Mouse (Mus musculus): ENCODE results near the gene Ank.

GRCm38 (mm10) chr15:27480333-27481015, 14.0 kb downstream of the Ank start:
- no peak for TF ChIP-seq ZKSCAN1 (IDR thresholded peaks at IDR 0.05; ENCODE audit: low read depth, low read length)
- no peak for TF ChIP-seq POLR2A (IDR thresholded peaks at IDR 0.05; ENCODE audit: control insufficient read depth in 1 of 2, insufficient read depth in 1 of 2, low read depth in 1 of 2, low read length in 2 of 2, poor library complexity in 1 of 2)
- TF ChIP-seq USF1 (IDR thresholded peaks at IDR 0.05; ENCODE audit: low read depth, low read length): no peak
- TF ChIP-seq MAFK (IDR thresholded peaks at IDR 0.05; ENCODE audit: borderline replicate concordance, low read depth, low read length): no peak
- no peak for TF ChIP-seq CHD2 (IDR thresholded peaks at IDR 0.05; ENCODE audit: low read length)
- TF ChIP-seq CTCF (IDR thresholded peaks at IDR 0.05 in 2 of 3, conservative IDR thresholded peaks at IDR 0.05 in 1 of 3; ENCODE audit: control insufficient read depth in 1 of 3, insufficient read depth in 1 of 3, low read depth in 2 of 3, low read length in 3 of 3, poor library complexity in 1 of 3, severe bottlenecking in 1 of 3): no peak
- no peak for TF ChIP-seq TAL1 (IDR thresholded peaks at IDR 0.05; ENCODE audit: low read length)
- TF ChIP-seq MXI1 (IDR thresholded peaks at IDR 0.05; ENCODE audit: low read depth, low read length): no peak
- no peak for TF ChIP-seq GATA1 (IDR thresholded peaks at IDR 0.05; ENCODE audit: low read depth, low read length)
- no peak for TF ChIP-seq JUND (IDR thresholded peaks at IDR 0.05; ENCODE audit: low read depth, low read length)
- no peak for TF ChIP-seq ZMIZ1 (IDR thresholded peaks at IDR 0.05; ENCODE audit: low read depth, low read length)
- TF ChIP-seq E2F4 (IDR thresholded peaks at IDR 0.05; ENCODE audit: borderline replicate concordance, low read depth, low read length): no peak
- no peak for TF ChIP-seq MYC (IDR thresholded peaks at IDR 0.05; ENCODE audit: low read depth, low read length)

Data from MEL (cell line).